Mouse (Mus musculus) spleen, adult 2 months (tissue): ENCODE results near the gene Kansl3.

Experiments
- CTCF ChIP-seq: fragments of 200-500 bp; IDR thresholded peaks from 2 replicates; pipeline ENCODE4 v1.5.1; 2011; ENCODE audit warnings: mild to moderate bottlenecking, inconsistent platforms; ENCODE audit not compliant: insufficient read depth, insufficient read length, insufficient replicate concordance; ENCODE audit errors: extremely low read depth
- POLR2A ChIP-seq: fragments of 200-500 bp; IDR thresholded peaks from 2 replicates; pipeline ENCODE4 v1.6.1; 2011; ENCODE audit warnings: low read depth, low read length, inconsistent platforms

DNA sequence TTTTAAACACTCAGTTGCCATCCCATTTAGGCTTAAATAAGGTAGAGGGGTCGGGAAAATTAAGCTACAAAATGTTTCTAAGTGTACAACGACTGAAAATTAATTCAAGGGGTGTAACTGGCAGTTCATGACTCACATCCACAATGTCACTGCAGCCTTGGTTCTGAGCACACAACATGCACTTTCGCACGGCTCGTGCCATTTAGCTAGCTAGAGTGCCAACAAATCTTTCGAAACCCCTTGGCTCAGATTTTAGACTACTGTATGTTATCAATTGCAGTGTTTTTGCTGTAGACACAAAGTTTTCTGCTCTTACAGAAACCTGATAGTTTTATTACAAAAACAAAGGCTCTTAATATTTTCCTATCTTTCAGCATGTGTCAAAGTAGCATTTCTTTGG, 1.9 kb upstream of the Kansl3 start:
- TF ChIP-seq CTCF (no peak), POLR2A (no peak)
